ENCODE assay signal across 8 mouse cellular contexts in the genomic region with DNA sequence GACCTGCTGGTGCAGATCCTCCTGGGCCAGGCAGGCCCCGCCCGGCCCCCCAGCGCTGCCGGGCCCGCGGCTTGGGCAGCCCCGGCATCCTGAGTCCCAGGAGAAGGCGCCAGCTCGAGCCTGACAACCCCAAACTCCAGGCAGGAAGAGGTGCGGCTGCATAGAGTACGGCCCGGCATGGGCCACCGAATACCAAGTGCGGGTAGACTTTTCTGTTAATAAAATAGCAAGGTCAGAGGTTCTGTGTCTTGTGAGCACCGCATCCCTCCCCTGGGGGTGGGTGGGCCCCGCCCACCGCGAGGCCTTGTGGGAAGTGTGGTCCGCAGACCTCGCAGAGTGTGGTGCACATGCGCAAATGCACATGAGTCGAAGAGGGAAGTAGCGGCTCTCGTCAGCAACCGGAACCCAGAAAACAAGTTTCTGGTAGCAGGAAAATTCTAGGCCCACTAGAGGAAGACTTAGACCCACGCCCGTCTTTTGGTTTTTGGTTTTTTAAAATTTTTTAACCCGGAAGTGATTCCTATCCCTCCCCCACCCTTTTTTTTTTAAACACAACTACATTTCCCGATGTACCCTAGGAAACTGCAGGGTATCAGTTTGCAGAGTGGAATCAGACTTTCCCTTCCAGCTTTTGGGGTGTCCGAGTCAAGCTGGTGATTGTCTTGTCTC. TPM values are rescaled to one million over a fixed set of nuclear protein-coding genes. Genes with fewer than 3 reads are reported as not detected.
DNase-seq lines count a peak whose midpoint lies in the region; ATAC-seq lines count a peak whose summit lies in the region.

No protein-coding gene starts in this region.

- DNase-seq in CD8-positive naive resting alpha-beta T cell, adult 2 months (ENCODE audit: low read depth in 2 of 2, low spot score in 2 of 2): peak; percentile 86 to 91
- DNase-seq in c-Kit-positive CD71-negative TER-119-negative erythroid progenitor cells, embryonic 14.5 days (ENCODE audit: low read depth): peak; percentile 94
- DNase-seq in forebrain, embryonic 11.5 days (ENCODE audit: low spot score): peak; percentile 93
- peak; percentile 97 to 98 for DNase-seq in kidney, postnatal 36 days
- DNase-seq in telencephalon, adult 2 months (ENCODE audit: low read depth, low spot score): peak; percentile 92

- peak overlapping the region; percentile 48 for H3K4me3 ChIP-seq in forebrain, embryonic 11.5 days (ENCODE audit: low read depth, low read length)
- H3K4me3 ChIP-seq in heart, embryonic 16.5 days (ENCODE audit: low read length): peak overlapping the region; percentile 56
- peak overlapping the region; percentile 66 for H3K4me3 ChIP-seq in liver, embryonic 15.5 days (replicated peaks)
- H3K4me3 ChIP-seq in neural tube, embryonic 12.5 days: peak overlapping the region; percentile 56

- H3K9me3 ChIP-seq in forebrain, embryonic 11.5 days (ENCODE audit: control insufficient read depth, low read length): no peaks in the 10 kb centered on the region
- no peaks in the 10 kb centered on the region for H3K9me3 ChIP-seq in heart, embryonic 16.5 days (replicated peaks; ENCODE audit: control insufficient read depth, low read length)
- no peaks in the 10 kb centered on the region for H3K9me3 ChIP-seq in liver, embryonic 15.5 days (replicated peaks)
- H3K9me3 ChIP-seq in neural tube, embryonic 12.5 days: no peaks in the 10 kb centered on the region

- peak overlapping the region; percentile 46; the same call in 1 of the 2 replicates for H3K27ac ChIP-seq in forebrain, embryonic 11.5 days (ENCODE audit: low read depth, low read length)
- peak overlapping the region; percentile 79 for H3K27ac ChIP-seq in heart, embryonic 16.5 days (ENCODE audit: low read length)
- H3K27ac ChIP-seq in liver, embryonic 15.5 days (replicated peaks): peak overlapping the region; percentile 78
- H3K27ac ChIP-seq in neural tube, embryonic 12.5 days: no peak overlapping the region

- WGBS in forebrain, embryonic 11.5 days: 1% methylated on average over 30 of the region's 30 CpGs
- under 1% methylated on average over 30 of the region's 30 CpGs for WGBS in heart, embryonic 16.5 days
- WGBS in liver, embryonic 15.5 days (ENCODE audit: insufficient replicate concordance): under 1% methylated on average over 30 of the region's 30 CpGs
- WGBS in neural tube, embryonic 12.5 days: 1% methylated on average over 30 of the region's 30 CpGs

- peaks cover 25% of the 10 kb centered on the region for H3K27me3 ChIP-seq in forebrain, embryonic 11.5 days (ENCODE audit: control insufficient read depth, insufficient read depth, low read length)
- no peaks in the 10 kb centered on the region; the same call in 1 of the 2 replicates for H3K27me3 ChIP-seq in heart, embryonic 16.5 days (ENCODE audit: control insufficient read depth, insufficient read depth, low read length)
- H3K27me3 ChIP-seq in liver, embryonic 15.5 days: peaks cover 4% of the 10 kb centered on the region
- H3K27me3 ChIP-seq in neural tube, embryonic 12.5 days (replicated peaks): peaks cover 22% of the 10 kb centered on the region

- H3K9ac ChIP-seq in forebrain, embryonic 11.5 days (ENCODE audit: low read length): peak overlapping the region; percentile 63
- H3K9ac ChIP-seq in heart, embryonic 16.5 days (ENCODE audit: low read length): peak overlapping the region; percentile 74
- H3K9ac ChIP-seq in liver, embryonic 15.5 days: peak overlapping the region; percentile 63
- H3K9ac ChIP-seq in neural tube, embryonic 12.5 days: peak overlapping the region; percentile 77

- H3K4me1 ChIP-seq in forebrain, embryonic 11.5 days (replicated peaks; ENCODE audit: control insufficient read depth, insufficient read depth, low read length): peaks cover 11% of the 10 kb centered on the region
- peaks cover 17% of the 10 kb centered on the region for H3K4me1 ChIP-seq in heart, embryonic 16.5 days (ENCODE audit: control insufficient read depth, insufficient read depth, low read length)
- H3K4me1 ChIP-seq in liver, embryonic 15.5 days (replicated peaks): peaks cover 49% of the 10 kb centered on the region
- peaks cover 18% of the 10 kb centered on the region for H3K4me1 ChIP-seq in neural tube, embryonic 12.5 days

- H3K4me2 ChIP-seq in forebrain, embryonic 11.5 days (ENCODE audit: low read depth, low read length, severe bottlenecking): peak overlapping the region; percentile 82
- peak overlapping the region; percentile 74 for H3K4me2 ChIP-seq in heart, embryonic 16.5 days (ENCODE audit: low read depth, low read length)
- H3K4me2 ChIP-seq in liver, embryonic 15.5 days: peak overlapping the region; percentile 96
- peak overlapping the region; percentile 90 for H3K4me2 ChIP-seq in neural tube, embryonic 12.5 days (replicated peaks)

- no peaks in the 10 kb centered on the region; the same call in 1 of the 2 replicates for H3K36me3 ChIP-seq in forebrain, embryonic 11.5 days (ENCODE audit: control insufficient read depth, insufficient read depth, low read length)
- H3K36me3 ChIP-seq in heart, embryonic 16.5 days (ENCODE audit: control insufficient read depth, insufficient read depth): peaks cover 11% of the 10 kb centered on the region
- H3K36me3 ChIP-seq in liver, embryonic 15.5 days (replicated peaks): peaks cover 34% of the 10 kb centered on the region
- peaks cover 20% of the 10 kb centered on the region for H3K36me3 ChIP-seq in neural tube, embryonic 12.5 days

- peak; percentile 87 for ATAC-seq in forebrain, embryonic 11.5 days (replicated peaks; ENCODE audit: low FRiP score)
- ATAC-seq in heart, embryonic 16.5 days (replicated peaks; ENCODE audit: extremely low read depth, insufficient read depth, low FRiP score): peak; percentile 85
- ATAC-seq in liver, embryonic 15.5 days (ENCODE audit: insufficient read depth): peak; percentile 82
- peak; percentile 84 for ATAC-seq in neural tube, embryonic 12.5 days (ENCODE audit: low FRiP score, low read depth)

RNA-seq across cellular contexts. Expression of a gene that starts 3.4 kb away (rescaled TPM):
- polyA plus RNA-seq in forebrain, embryonic 11.5 days (2014; fragmentation: Nextera tagmentation; extraction: Ambion mirVana): 0.87 and 0.90 TPM in 2 replicates
- polyA plus RNA-seq in heart, embryonic 16.5 days (2015; fragmentation: Nextera tagmentation; extraction: Ambion mirVana): 0.89 and 1.1 TPM in 2 replicates
- polyA plus RNA-seq in liver, embryonic 15.5 days (2015; fragmentation: Nextera tagmentation; extraction: Ambion mirVana): 0.58 and 0.61 TPM in 2 replicates
- polyA plus RNA-seq in neural tube, embryonic 12.5 days (2016; fragmentation: Nextera tagmentation; extraction: Ambion mirVana): 0.83 and 0.95 TPM in 2 replicates

RNA-seq across cellular contexts. Expression of a gene that starts 7.2 kb away (rescaled TPM):
- polyA plus RNA-seq in forebrain, embryonic 11.5 days (2014; fragmentation: Nextera tagmentation; extraction: Ambion mirVana): 12.3 and 16.8 TPM in 2 replicates
- polyA plus RNA-seq in heart, embryonic 16.5 days (2015; fragmentation: Nextera tagmentation; extraction: Ambion mirVana): 5.4 and 6.0 TPM in 2 replicates
- polyA plus RNA-seq in liver, embryonic 15.5 days (2015; fragmentation: Nextera tagmentation; extraction: Ambion mirVana): 5.8 and 6.9 TPM in 2 replicates
- 9.7 and 9.8 TPM in 2 replicates for polyA plus RNA-seq in neural tube, embryonic 12.5 days (2016; fragmentation: Nextera tagmentation; extraction: Ambion mirVana)

RNA-seq across cellular contexts. Expression of a gene that starts 7.3 kb away (rescaled TPM):
- 0.47 and 0.73 TPM in 2 replicates for polyA plus RNA-seq in forebrain, embryonic 11.5 days (2014; fragmentation: Nextera tagmentation; extraction: Ambion mirVana)
- 0.21 and 0.49 TPM in 2 replicates for polyA plus RNA-seq in heart, embryonic 16.5 days (2015; fragmentation: Nextera tagmentation; extraction: Ambion mirVana)
- polyA plus RNA-seq in liver, embryonic 15.5 days (2015; fragmentation: Nextera tagmentation; extraction: Ambion mirVana): not detected in 2 replicates
- polyA plus RNA-seq in neural tube, embryonic 12.5 days (2016; fragmentation: Nextera tagmentation; extraction: Ambion mirVana): 0.54 TPM in 1 of 2 replicates, not detected in the other

RNA-seq across cellular contexts. Expression of a gene that starts 16.6 kb away (rescaled TPM):
- polyA plus RNA-seq in forebrain, embryonic 11.5 days (2014; fragmentation: Nextera tagmentation; extraction: Ambion mirVana): 2.5 and 4.4 TPM in 2 replicates
- 1.5 and 2.7 TPM in 2 replicates for polyA plus RNA-seq in heart, embryonic 16.5 days (2015; fragmentation: Nextera tagmentation; extraction: Ambion mirVana)
- 0.15 and 0.23 TPM in 2 replicates for polyA plus RNA-seq in liver, embryonic 15.5 days (2015; fragmentation: Nextera tagmentation; extraction: Ambion mirVana)
- 10.2 and 10.8 TPM in 2 replicates for polyA plus RNA-seq in neural tube, embryonic 12.5 days (2016; fragmentation: Nextera tagmentation; extraction: Ambion mirVana)

RNA-seq across cellular contexts. Expression of a gene that starts 31.9 kb away (rescaled TPM):
- 171 and 189 TPM in 2 replicates for polyA plus RNA-seq in forebrain, embryonic 11.5 days (2014; fragmentation: Nextera tagmentation; extraction: Ambion mirVana)
- 258 and 282 TPM in 2 replicates for polyA plus RNA-seq in heart, embryonic 16.5 days (2015; fragmentation: Nextera tagmentation; extraction: Ambion mirVana)
- polyA plus RNA-seq in liver, embryonic 15.5 days (2015; fragmentation: Nextera tagmentation; extraction: Ambion mirVana): 51.2 and 51.5 TPM in 2 replicates
- 215 and 218 TPM in 2 replicates for polyA plus RNA-seq in neural tube, embryonic 12.5 days (2016; fragmentation: Nextera tagmentation; extraction: Ambion mirVana)
